Mouse (Mus musculus) brain, embryonic 18.5 days (tissue): ENCODE measurements around the gene Tns3.
"Not testable (repeated sequence)": the region's sequence is repeated elsewhere in the genome, so short reads cannot be mapped to it uniquely, and the experiment has no call there.

Experiments used
- DNase-seq: peaks from one replicate; pipeline ENCODE4 v3.0.0-alpha.2; 2012; ENCODE audit warnings: low read depth, low spot score

Gene Tns3

GRCm38 (mm10) chr11:8622668-8623067 lies 41.7 kb downstream of the Tns3 start:
- DNase-seq = no peak

GRCm38 (mm10) chr11:8619111-8619510 lies 45.2 kb downstream of the Tns3 start:
- not testable (repeated sequence) for DNase-seq

GRCm38 (mm10) chr11:8618301-8618700 lies 46.0 kb downstream of the Tns3 start:
- DNase-seq = no peak

GRCm38 (mm10) chr11:8615436-8615835 lies 48.9 kb downstream of the Tns3 start:
- DNase-seq = no peak

GRCm38 (mm10) chr11:8610456-8610855 lies 53.9 kb downstream of the Tns3 start:
- no peak for DNase-seq

GRCm38 (mm10) chr11:8609873-8610272 lies 54.5 kb downstream of the Tns3 start:
- DNase-seq = no peak

GRCm38 (mm10) chr11:8607123-8607522 lies 57.2 kb downstream of the Tns3 start:
- DNase-seq = no peak

GRCm38 (mm10) chr11:8604789-8605569 lies 59.4 kb downstream of the Tns3 start:
- no peak for DNase-seq

GRCm38 (mm10) chr11:8602606-8603005 lies 61.7 kb downstream of the Tns3 start:
- no peak for DNase-seq

GRCm38 (mm10) chr11:8601411-8601821 lies 62.9 kb downstream of the Tns3 start:
- no peak for DNase-seq

- no peak for DNase-seq
Measured at GRCm38 (mm10) chr11:8595642-8596041, 68.7 kb downstream of the Tns3 start.

GRCm38 (mm10) chr11:8593172-8593571 lies 71.2 kb downstream of the Tns3 start:
- no peak for DNase-seq

GRCm38 (mm10) chr11:8591271-8591670 lies 73.1 kb downstream of the Tns3 start:
- DNase-seq = no peak

- no peak for DNase-seq
Measured at GRCm38 (mm10) chr11:8589226-8589905, 75.0 kb downstream of the Tns3 start.

- DNase-seq = no peak
Measured at GRCm38 (mm10) chr11:8587941-8588340, 76.4 kb downstream of the Tns3 start.

GRCm38 (mm10) chr11:8586996-8587644 lies 77.2 kb downstream of the Tns3 start:
- no peak for DNase-seq

GRCm38 (mm10) chr11:8586374-8586773 lies 78.0 kb downstream of the Tns3 start:
- DNase-seq = no peak

GRCm38 (mm10) chr11:8585686-8586085 lies 78.6 kb downstream of the Tns3 start:
- DNase-seq = no peak

- no peak for DNase-seq
Measured at GRCm38 (mm10) chr11:8584925-8585324, 79.4 kb downstream of the Tns3 start.

GRCm38 (mm10) chr11:8584307-8584706 lies 80.0 kb downstream of the Tns3 start:
- no peak for DNase-seq

- DNase-seq = no peak
Measured at GRCm38 (mm10) chr11:8583137-8583536, 81.2 kb downstream of the Tns3 start.

GRCm38 (mm10) chr11:8582101-8582920 lies 82.0 kb downstream of the Tns3 start:
- DNase-seq = no peak
